Mouse (Mus musculus): ENCODE measurements around the gene Bhmt2. TPM values are rescaled to one million over a fixed set of nuclear protein-coding genes. Genes with fewer than 3 reads are reported as not detected.

Gene Bhmt2
- total and polyA plus RNA-seq, 3 experiments, result not detected

- TF ChIP-seq GATA2 (IDR thresholded peaks at IDR 0.05; ENCODE audit: borderline replicate concordance, low read depth, low read length) (no peak), TAL1 (conservative IDR thresholded peaks at IDR 0.05; ENCODE audit: low read depth, low read length) (no peak), CTCF (IDR thresholded peaks at IDR 0.05; ENCODE audit: low read depth, low read length) (no peak), POLR2AphosphoS5 (IDR thresholded peaks at IDR 0.05; ENCODE audit: insufficient replicate concordance, low read depth, low read length) (no peak)
- H3K36me3 ChIP-seq (replicated peaks), result no peaks in the 10 kb centered on the region
- no peak for ATAC-seq (ENCODE audit: extremely low read depth, insufficient number of reproducible peaks, low FRiP score, poor library complexity, severe bottlenecking)
- no peaks in the 10 kb centered on the region for H3K4me1 ChIP-seq (ENCODE audit: insufficient read depth, low read depth, low read length)
- no peaks in the 10 kb centered on the region for H3K9me3 ChIP-seq (replicated peaks)
- peaks cover 11% of the 10 kb centered on the region for H3K27me3 ChIP-seq (ENCODE audit: insufficient read depth, low read length)
- no peak for DNase-seq (ENCODE audit: low spot score)
- H3K4me3 ChIP-seq (ENCODE audit: low read depth, low read length), result no peak overlapping the region
These were observed 60.3 kb downstream of the Bhmt2 start for GRCm38 (mm10) chr13:93613771-93614170.

GRCm38 (mm10) chr13:93612660-93613607 is 61.2 kb downstream of the Bhmt2 start:
- H3K9me3 ChIP-seq (replicated peaks), result no peaks in the 10 kb centered on the region
- TF ChIP-seq CTCF (IDR thresholded peaks at IDR 0.05; ENCODE audit: low read depth, low read length) (peak; percentile 32; the same call in 1 of the 2 replicates), TAL1 (conservative IDR thresholded peaks at IDR 0.05; ENCODE audit: low read depth, low read length) (no peak)
- peaks cover 11% of the 10 kb centered on the region for H3K27me3 ChIP-seq (ENCODE audit: insufficient read depth, low read length)
- DNase-seq (ENCODE audit: low spot score) (peak; percentile 44), ATAC-seq (ENCODE audit: extremely low read depth, insufficient number of reproducible peaks, low FRiP score, poor library complexity, severe bottlenecking) (no peak)
- H3K4me1 ChIP-seq (ENCODE audit: insufficient read depth, low read depth, low read length), result no peaks in the 10 kb centered on the region
- H3K36me3 ChIP-seq (replicated peaks), result no peaks in the 10 kb centered on the region
- no peak overlapping the region for H3K4me3 ChIP-seq (ENCODE audit: low read depth, low read length)

- H3K36me3 ChIP-seq (replicated peaks), result no peaks in the 10 kb centered on the region
- TF ChIP-seq TAL1 (conservative IDR thresholded peaks at IDR 0.05; ENCODE audit: low read depth, low read length) (no peak), GATA1 (IDR thresholded peaks at IDR 0.05; ENCODE audit: borderline replicate concordance, low read length) (no peak)
- DNase-seq (ENCODE audit: low spot score) (no peak), ATAC-seq (ENCODE audit: extremely low read depth, insufficient number of reproducible peaks, low FRiP score, poor library complexity, severe bottlenecking) (no peak)
- no peaks in the 10 kb centered on the region for H3K9me3 ChIP-seq (replicated peaks)
- no peaks in the 10 kb centered on the region for H3K4me1 ChIP-seq (ENCODE audit: insufficient read depth, low read depth, low read length)
- H3K27me3 ChIP-seq (ENCODE audit: insufficient read depth, low read length), result peaks cover 22% of the 10 kb centered on the region
- H3K4me3 ChIP-seq (ENCODE audit: low read depth, low read length), result no peak overlapping the region
These were observed 65.6 kb downstream of the Bhmt2 start for GRCm38 (mm10) chr13:93608476-93608875.

DNA sequence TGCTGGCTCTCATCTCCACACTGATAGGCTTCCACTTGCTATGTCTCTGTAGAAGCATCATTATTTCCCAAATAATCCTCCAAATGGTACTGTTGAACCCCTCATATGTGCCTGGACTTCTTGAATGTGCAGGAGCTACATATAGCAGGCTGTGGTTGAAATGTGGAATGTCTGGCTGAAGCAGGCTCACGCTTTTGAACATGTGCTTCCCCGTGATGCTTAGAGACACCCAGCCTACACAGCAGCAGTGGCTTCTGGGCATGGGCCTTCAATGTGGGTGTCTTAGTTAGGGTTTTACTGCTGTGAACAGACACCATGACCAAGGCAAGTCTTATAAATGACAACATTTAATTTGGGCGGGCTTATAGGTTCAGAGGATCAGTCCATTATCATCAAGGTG is 66.4 kb downstream of the Bhmt2 start:
- no peak overlapping the region for H3K4me3 ChIP-seq (ENCODE audit: low read depth, low read length)
- H3K36me3 ChIP-seq (replicated peaks), result no peaks in the 10 kb centered on the region
- DNase-seq (ENCODE audit: low spot score), result no peak
- no peak for ATAC-seq (ENCODE audit: extremely low read depth, insufficient number of reproducible peaks, low FRiP score, poor library complexity, severe bottlenecking)
- TF ChIP-seq TAL1 (conservative IDR thresholded peaks at IDR 0.05; ENCODE audit: low read depth, low read length) (no peak), GATA2 (IDR thresholded peaks at IDR 0.05; ENCODE audit: borderline replicate concordance, low read depth, low read length) (no peak), POLR2AphosphoS5 (IDR thresholded peaks at IDR 0.05; ENCODE audit: insufficient replicate concordance, low read depth, low read length) (no peak), GATA1 (IDR thresholded peaks at IDR 0.05; ENCODE audit: borderline replicate concordance, low read length) (no peak), CTCF (IDR thresholded peaks at IDR 0.05; ENCODE audit: low read depth, low read length) (no peak)
- peaks cover 22% of the 10 kb centered on the region for H3K27me3 ChIP-seq (ENCODE audit: insufficient read depth, low read length)
- H3K9me3 ChIP-seq (replicated peaks), result no peaks in the 10 kb centered on the region
- no peaks in the 10 kb centered on the region for H3K4me1 ChIP-seq (ENCODE audit: insufficient read depth, low read depth, low read length)

GRCm38 (mm10) chr13:93606868-93607578 is 67.1 kb downstream of the Bhmt2 start:
- TF ChIP-seq CTCF (IDR thresholded peaks at IDR 0.05; ENCODE audit: low read depth, low read length), result no peak
- no peak for TF ChIP-seq GATA2 (IDR thresholded peaks at IDR 0.05; ENCODE audit: borderline replicate concordance, low read depth, low read length)
- no peak for TF ChIP-seq POLR2AphosphoS5 (IDR thresholded peaks at IDR 0.05; ENCODE audit: insufficient replicate concordance, low read depth, low read length)
- TF ChIP-seq TAL1 (conservative IDR thresholded peaks at IDR 0.05; ENCODE audit: low read depth, low read length), result no peak
- no peak for TF ChIP-seq GATA1 (IDR thresholded peaks at IDR 0.05; ENCODE audit: borderline replicate concordance, low read length)
- ATAC-seq (ENCODE audit: extremely low read depth, insufficient number of reproducible peaks, low FRiP score, poor library complexity, severe bottlenecking) (no peak), DNase-seq (ENCODE audit: low spot score) (no peak)
- H3K36me3 ChIP-seq (replicated peaks), result no peaks in the 10 kb centered on the region
- no peaks in the 10 kb centered on the region for H3K4me1 ChIP-seq (ENCODE audit: insufficient read depth, low read depth, low read length)
- no peak overlapping the region for H3K4me3 ChIP-seq (ENCODE audit: low read depth, low read length)
- no peaks in the 10 kb centered on the region for H3K9me3 ChIP-seq (replicated peaks)
- H3K27me3 ChIP-seq (ENCODE audit: insufficient read depth, low read length), result peaks cover 22% of the 10 kb centered on the region

Other genes with a start within 250 kb of the Bhmt2 start
- 41.3 and 44.1 TPM in 2 replicates for gene Jmy, start 174.5 kb downstream of the Bhmt2 start, total RNA-seq (2014; fragmentation: Nextera tagmentation)
- gene Jmy, start 174.5 kb downstream of the Bhmt2 start, total RNA-seq (2017), result 12.8 and 15.4 TPM in 2 replicates
- 14.4 and 14.7 TPM in 2 replicates for gene Jmy, start 174.5 kb downstream of the Bhmt2 start, polyA plus RNA-seq (2012)
- gene Bhmt, start 36.3 kb downstream of the Bhmt2 start, total RNA-seq (2014; fragmentation: Nextera tagmentation), result not detected in 2 replicates
- 0.12 and 0.16 TPM in 2 replicates for gene Bhmt, start 36.3 kb downstream of the Bhmt2 start, total RNA-seq (2017)
- not detected in 2 replicates for gene Bhmt, start 36.3 kb downstream of the Bhmt2 start, polyA plus RNA-seq (2012)
- not detected in 2 replicates for gene Dmgdh, start 131 bp upstream of the Bhmt2 start, total RNA-seq (2014; fragmentation: Nextera tagmentation)
- 0.05 and 0.06 TPM in 2 replicates for gene Dmgdh, start 131 bp upstream of the Bhmt2 start, total RNA-seq (2017)
- not detected in 2 replicates for gene Dmgdh, start 131 bp upstream of the Bhmt2 start, polyA plus RNA-seq (2012)
- not detected in 2 replicates for gene Arsb, start 97.3 kb upstream of the Bhmt2 start, total RNA-seq (2014; fragmentation: Nextera tagmentation)
- gene Arsb, start 97.3 kb upstream of the Bhmt2 start, total RNA-seq (2017), result 0.05 and 0.12 TPM in 2 replicates
- gene Arsb, start 97.3 kb upstream of the Bhmt2 start, polyA plus RNA-seq (2012), result 0.01 TPM in 1 of 2 replicates, not detected in the other

Measured in G1E (cell line).